Mouse (Mus musculus) myocyte (in vitro differentiated cells): ENCODE measurements around the gene Emc10. TPM values are rescaled to one million over a fixed set of nuclear protein-coding genes. Genes with fewer than 3 reads are reported as not detected.

Experiments
- H3K27me3 ChIP-seq: one replicate; pipeline ENCODE4 v1.6.1; 2011; ENCODE audit not compliant: control insufficient read depth, insufficient read depth, insufficient read length
- H3K36me3 ChIP-seq: one replicate; pipeline ENCODE4 v1.6.1; 2011; ENCODE audit not compliant: control insufficient read depth, insufficient read depth
- H3K4me2 ChIP-seq: one replicate; pipeline ENCODE4 v1.6.1; 2011; ENCODE audit warnings: low read depth, control low read depth
- H3K4me3 ChIP-seq: one replicate; pipeline ENCODE4 v1.5.1; 2011; ENCODE audit warnings: mild to moderate bottlenecking, control low read depth, moderate library complexity
- H3K79me2 ChIP-seq: one replicate; pipeline ENCODE4 v1.6.1; 2011; ENCODE audit not compliant: control insufficient read depth, insufficient read depth
- H3ac ChIP-seq: one replicate; pipeline ENCODE4 v1.6.1; 2011; ENCODE audit not compliant: control insufficient read depth, insufficient read length
- CEBPB ChIP-seq: IDR thresholded peaks from 2 replicates; pipeline ENCODE4 v1.6.1; 2011; ENCODE audit warnings: mild to moderate bottlenecking, moderate library complexity; ENCODE audit not compliant: poor library complexity, insufficient read depth, severe bottlenecking
- E2F4 ChIP-seq: IDR thresholded peaks from one replicate; pipeline ENCODE4 v1.6.1; 2011; ENCODE audit warnings: mild to moderate bottlenecking, control low read depth, moderate library complexity; ENCODE audit not compliant: insufficient read depth
- MAX ChIP-seq: IDR thresholded peaks from one replicate; pipeline ENCODE4 v1.6.1; 2011; ENCODE audit warnings: low read depth, mild to moderate bottlenecking, control low read depth
- MYOD1 ChIP-seq, 3 experiments: IDR thresholded peaks; one replicate each; pipeline ENCODE4 v1.6.1; 2011; ENCODE audit warnings: control low read depth in 2 of 3, low read depth in 2 of 3, mild to moderate bottlenecking in 2 of 3, moderate library complexity in 1 of 3; ENCODE audit not compliant: insufficient read length in 2 of 3, control insufficient read depth in 1 of 3
- MYOG ChIP-seq, 3 experiments: IDR thresholded peaks; one replicate each; pipeline ENCODE4 v1.6.1; 2011; ENCODE audit warnings: control low read depth in 2 of 3, low read depth in 2 of 3, mild to moderate bottlenecking in 2 of 3; ENCODE audit not compliant: insufficient read length in 2 of 3, control insufficient read depth in 1 of 3, insufficient read depth in 1 of 3
- POLR2A ChIP-seq: IDR thresholded peaks from one replicate; pipeline ENCODE4 v1.6.1; 2011; ENCODE audit warnings: low read depth, mild to moderate bottlenecking, control low read depth, moderate library complexity; ENCODE audit not compliant: insufficient read length
- POLR2AphosphoS2 ChIP-seq: IDR thresholded peaks from one replicate; pipeline ENCODE4 v1.6.1; 2011; ENCODE audit warnings: low read depth, control low read depth; ENCODE audit not compliant: insufficient read length
- REST ChIP-seq: IDR thresholded peaks from one replicate; pipeline ENCODE4 v1.6.1; 2011; ENCODE audit warnings: mild to moderate bottlenecking, control low read depth, moderate library complexity; ENCODE audit not compliant: insufficient read depth, insufficient read length
- SRF ChIP-seq: IDR thresholded peaks from one replicate; pipeline ENCODE4 v1.6.1; 2011; ENCODE audit warnings: low read depth; ENCODE audit not compliant: control insufficient read depth, insufficient read length
- TCF12 ChIP-seq: IDR thresholded peaks from one replicate; pipeline ENCODE4 v1.6.1; 2011; ENCODE audit warnings: mild to moderate bottlenecking, control low read depth; ENCODE audit not compliant: poor library complexity, insufficient read depth, severe bottlenecking
- TCF3 ChIP-seq: IDR thresholded peaks from one replicate; pipeline ENCODE4 v1.6.1; 2011; ENCODE audit warnings: low read depth, control low read depth; ENCODE audit not compliant: insufficient read length
- USF1 ChIP-seq: IDR thresholded peaks from one replicate; pipeline ENCODE4 v1.6.1; 2011; ENCODE audit warnings: low read depth, mild to moderate bottlenecking, control low read depth, moderate library complexity
- polyA plus RNA-seq: library from polyadenylated mRNA; unstranded; fragments of >200 nt; fragmentation: generic; extraction: Trizol; gene quantifications from one replicate; pipeline ENCODE4 v1.2.1, GENCODE M21; 2012; ENCODE audit warnings: missing spikeins

Gene Emc10
- polyA plus RNA-seq, 1 experiment = 98.2 TPM

DNA sequence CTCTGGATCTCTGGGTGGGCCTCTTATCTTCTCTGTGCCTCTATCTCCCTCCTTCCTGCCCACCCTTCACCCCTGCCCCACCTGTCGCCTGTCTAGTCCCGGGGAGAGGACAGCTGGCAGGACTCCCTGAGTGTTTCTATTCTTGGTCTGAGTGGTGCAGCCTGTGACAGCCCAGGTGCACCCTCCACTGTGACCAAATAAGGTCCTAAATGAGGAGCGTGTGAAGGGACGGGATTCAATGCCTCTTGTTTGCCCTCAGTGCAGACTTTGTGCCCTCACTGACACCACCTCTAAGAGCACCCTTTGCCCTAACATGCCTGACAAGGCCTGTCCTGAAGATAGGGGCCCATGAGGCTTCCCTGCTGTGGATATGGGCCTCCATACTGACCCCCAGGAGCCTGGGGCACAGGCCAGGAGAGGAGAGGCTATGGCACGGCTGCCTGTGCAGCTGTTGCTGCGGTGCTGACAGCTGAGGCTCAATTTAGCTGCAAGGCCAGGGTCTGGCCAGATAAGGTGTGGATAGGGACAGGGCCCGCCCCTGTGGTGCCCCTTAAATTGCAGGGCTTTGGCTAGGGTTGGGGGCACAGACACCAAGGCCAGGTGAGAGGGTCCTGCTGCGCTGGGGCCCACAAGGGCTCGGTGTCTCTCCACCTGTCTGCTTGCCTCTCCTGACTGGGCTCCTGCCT is 23.2 kb downstream of the Emc10 start:
- Histone ChIP-seq H3K4me2 (peak overlapping the region; percentile 66), H3K27me3 (no peaks in the 10 kb centered on the region)

DNA sequence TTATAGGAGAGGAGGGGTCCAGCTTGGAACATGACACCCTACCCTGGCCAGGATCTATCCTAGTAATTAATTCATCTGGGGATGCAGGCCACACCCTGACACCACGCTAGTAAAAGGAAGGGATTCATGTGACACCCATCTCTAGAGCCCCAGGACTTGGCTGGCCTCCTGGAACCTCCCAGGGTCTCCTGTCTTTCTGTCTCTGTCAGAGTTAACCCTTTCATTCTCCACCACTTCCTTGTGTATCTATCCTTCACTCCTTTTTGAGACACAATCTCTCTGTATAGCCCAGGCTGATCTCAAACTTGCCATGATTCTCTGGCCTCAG is 23.8 kb downstream of the Emc10 start:
- peak overlapping the region; percentile 55 for H3K4me2 ChIP-seq
- no peak overlapping the region for H3K4me3 ChIP-seq
- H3K36me3 ChIP-seq = no peaks in the 10 kb centered on the region
- TF ChIP-seq POLR2A (no peak), MYOD1 (IDR thresholded peaks at IDR 0.05; ENCODE audit: control insufficient read depth in 1 of 3, insufficient read length in 2 of 3, low read depth in 2 of 3) (no peak), MYOG (IDR thresholded peaks at IDR 0.05; ENCODE audit: control insufficient read depth in 1 of 3, insufficient read depth in 1 of 3, insufficient read length in 2 of 3, low read depth in 2 of 3) (no peak)
- H3K27me3 ChIP-seq = no peaks in the 10 kb centered on the region
- H3K79me2 ChIP-seq = no peaks in the 10 kb centered on the region
- no peak overlapping the region for H3ac ChIP-seq

More for the DNA sequence above, 23.2 kb downstream of the Emc10 start:
- TF ChIP-seq E2F4 (no peak), POLR2AphosphoS2 (peak; percentile 93), MYOD1 (IDR thresholded peaks at IDR 0.05; ENCODE audit: control insufficient read depth in 1 of 3, insufficient read length in 2 of 3, low read depth in 2 of 3) (peak; percentile 86 to 97 (median 93)), POLR2A (peak; percentile 76), TCF3 (peak; percentile 85), MAX (no peak), TCF12 (peak; percentile 94), CEBPB (no peak), MYOG (IDR thresholded peaks at IDR 0.05; ENCODE audit: control insufficient read depth in 1 of 3, insufficient read depth in 1 of 3, insufficient read length in 2 of 3, low read depth in 2 of 3) (peak; percentile 93 to 95 (median 95)), REST (no peak), SRF (peak; percentile 94), USF1 (no peak)
- Histone ChIP-seq H3K79me2 (no peaks in the 10 kb centered on the region), H3K4me3 (peak overlapping the region; percentile 31), H3ac (peak overlapping the region; percentile 29), H3K36me3 (no peaks in the 10 kb centered on the region)

DNA sequence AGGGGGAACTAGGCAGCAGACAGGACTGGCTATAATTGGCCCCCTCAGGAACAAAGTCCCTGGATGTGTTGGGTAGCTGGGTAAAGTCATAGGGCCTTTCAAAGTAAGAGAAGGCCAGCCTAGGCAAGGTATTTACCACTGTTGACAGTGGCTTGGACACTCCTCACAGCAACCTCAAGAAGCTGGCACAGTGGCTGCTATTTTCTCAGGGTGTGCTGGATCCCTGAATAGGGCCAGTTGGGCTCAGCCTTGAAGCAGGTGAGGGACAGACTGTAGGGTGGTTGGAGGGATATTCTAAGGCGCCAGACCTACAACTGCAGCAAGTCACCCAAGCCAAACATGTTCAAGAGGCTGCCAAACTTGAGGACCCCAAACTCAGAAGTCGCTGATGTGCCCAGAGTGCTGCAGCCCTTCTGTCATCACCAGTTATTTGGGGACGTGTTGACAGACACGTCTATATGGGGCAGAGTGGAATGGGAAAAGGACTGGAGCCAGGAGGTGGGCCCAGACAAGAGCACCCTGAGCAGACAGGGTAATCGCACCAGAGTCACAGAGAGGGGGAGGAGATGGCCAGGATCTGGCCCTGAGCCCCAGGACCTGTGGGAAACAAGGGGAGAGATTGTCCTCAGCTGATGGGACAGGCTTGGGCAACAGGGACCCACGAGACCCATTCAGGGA is 24.3 kb downstream of the Emc10 start:
- Histone ChIP-seq H3ac (no peak overlapping the region), H3K27me3 (no peaks in the 10 kb centered on the region), H3K4me2 (no peak overlapping the region), H3K36me3 (no peaks in the 10 kb centered on the region), H3K4me3 (no peak overlapping the region), H3K79me2 (no peaks in the 10 kb centered on the region)
- TF ChIP-seq TCF3 = no peak
- TF ChIP-seq USF1 = no peak
- peak in 1 of 3 experiments; percentile 68 for TF ChIP-seq MYOD1 (IDR thresholded peaks at IDR 0.05; ENCODE audit: control insufficient read depth in 1 of 3, insufficient read length in 2 of 3, low read depth in 2 of 3)
- peak in 1 of 3 experiments; percentile 51 for TF ChIP-seq MYOG (IDR thresholded peaks at IDR 0.05; ENCODE audit: control insufficient read depth in 1 of 3, insufficient read depth in 1 of 3, insufficient read length in 2 of 3, low read depth in 2 of 3)
- TF ChIP-seq CEBPB = no peak
- TF ChIP-seq MAX = no peak
- TF ChIP-seq SRF = no peak
- TF ChIP-seq POLR2A = no peak
- TF ChIP-seq POLR2AphosphoS2 = peak; percentile 82
- no peak for TF ChIP-seq E2F4
- no peak for TF ChIP-seq TCF12
- no peak for TF ChIP-seq REST

DNA sequence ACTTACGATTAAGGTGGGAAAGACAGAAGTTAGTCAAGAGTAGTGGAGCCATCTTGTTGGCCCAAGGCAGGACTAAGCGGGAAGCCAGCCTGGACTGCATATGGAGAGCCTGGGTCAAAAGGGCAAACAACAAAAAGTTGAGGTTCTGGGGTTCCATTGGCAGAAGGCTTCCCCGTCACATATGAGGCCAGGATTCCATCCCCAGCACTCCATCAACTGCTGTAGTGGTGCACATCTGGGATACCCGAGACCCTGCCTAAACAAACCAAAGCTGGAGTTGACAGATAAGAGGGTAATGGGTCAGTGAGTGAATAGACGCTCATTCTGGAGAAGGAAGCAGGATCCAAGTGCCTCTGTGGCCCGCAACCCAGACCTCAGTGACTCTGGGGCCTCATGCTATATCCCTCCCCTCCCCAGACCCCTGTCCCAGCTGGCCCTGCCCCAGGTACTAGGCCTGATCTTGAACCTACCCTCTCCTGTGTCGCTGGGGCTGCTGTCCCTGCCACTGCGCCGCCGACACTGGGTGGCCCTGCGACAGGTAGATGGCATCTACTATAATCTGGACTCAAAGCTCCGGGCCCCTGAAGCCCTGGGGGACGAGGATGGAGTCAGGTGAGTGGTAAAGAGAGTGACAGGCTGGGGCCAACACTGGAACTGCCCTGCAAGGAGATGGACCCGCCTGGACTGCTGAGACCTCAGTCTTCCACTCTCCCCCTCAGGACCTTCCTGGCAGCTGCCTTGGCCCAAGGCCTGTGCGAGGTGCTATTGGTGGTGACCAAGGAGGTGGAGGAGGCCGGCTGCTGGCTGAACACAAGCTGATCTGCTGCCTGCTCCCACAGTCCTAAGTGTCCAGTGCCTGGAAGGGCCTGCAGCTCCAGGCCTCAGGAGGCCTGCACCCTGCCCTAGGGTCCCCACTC is 25.4 kb downstream of the Emc10 start:
- Histone ChIP-seq H3ac (no peak overlapping the region), H3K4me3 (no peak overlapping the region), H3K4me2 (peak overlapping the region; percentile 34), H3K79me2 (no peaks in the 10 kb centered on the region), H3K27me3 (no peaks in the 10 kb centered on the region), H3K36me3 (no peaks in the 10 kb centered on the region)
- TF ChIP-seq POLR2AphosphoS2 = peak; percentile 60
- TF ChIP-seq REST = no peak
- peak in 2 of 3 experiments; percentile 9 to 56 for TF ChIP-seq MYOD1 (IDR thresholded peaks at IDR 0.05; ENCODE audit: control insufficient read depth in 1 of 3, insufficient read length in 2 of 3, low read depth in 2 of 3)
- TF ChIP-seq MYOG (IDR thresholded peaks at IDR 0.05; ENCODE audit: control insufficient read depth in 1 of 3, insufficient read depth in 1 of 3, insufficient read length in 2 of 3, low read depth in 2 of 3) = peak in 1 of 3 experiments; percentile 67
- TF ChIP-seq POLR2A = peak; percentile 38
